Mouse (Mus musculus): Measurements from ENCODE around the gene Rnf43.

Rnf43 gene

DNA sequence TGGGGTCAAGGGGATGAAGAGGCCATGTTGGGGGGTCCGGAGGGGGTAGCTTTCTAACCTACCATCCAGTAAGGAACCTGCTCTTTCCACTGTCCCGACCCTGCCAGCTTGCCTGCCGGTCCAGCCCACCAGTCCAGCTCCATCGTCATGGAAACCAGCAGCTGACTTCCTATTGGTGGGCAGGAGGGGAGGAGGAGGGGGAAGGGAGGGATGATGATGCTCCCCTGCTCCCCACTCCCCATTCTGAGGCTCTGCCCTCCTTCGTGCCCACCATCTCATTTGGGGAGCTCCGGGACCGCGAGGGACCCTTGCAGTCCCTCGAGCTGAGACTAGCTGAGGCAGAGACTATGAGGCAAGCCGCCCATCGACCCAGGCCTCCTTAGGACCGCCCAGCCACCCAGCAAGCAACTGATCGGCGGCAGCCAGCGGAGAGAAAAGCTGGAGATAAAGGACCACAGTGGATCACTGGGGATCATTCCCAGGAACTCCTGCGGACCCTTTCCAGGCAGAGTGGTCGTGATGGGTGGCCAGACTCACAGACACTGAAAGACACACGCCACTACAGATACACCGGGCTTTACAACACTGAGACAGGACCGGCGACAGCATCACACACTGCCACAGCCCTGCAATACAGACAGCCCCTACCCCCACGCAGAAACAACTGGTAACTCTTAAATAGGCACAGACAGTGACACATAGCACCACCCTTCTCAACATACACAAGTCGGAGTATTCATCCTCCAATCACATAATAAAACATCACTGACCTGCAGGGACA lies 98.0 kb downstream of the Rnf43 start, which contains the start of gene Tspoap1:
Gene Tspoap1, plus strand, starts transcription at position 241 of the 781 bp plus-strand sequence.
- no peak for DNase-seq (ENCODE audit: low spot score)

DNA sequence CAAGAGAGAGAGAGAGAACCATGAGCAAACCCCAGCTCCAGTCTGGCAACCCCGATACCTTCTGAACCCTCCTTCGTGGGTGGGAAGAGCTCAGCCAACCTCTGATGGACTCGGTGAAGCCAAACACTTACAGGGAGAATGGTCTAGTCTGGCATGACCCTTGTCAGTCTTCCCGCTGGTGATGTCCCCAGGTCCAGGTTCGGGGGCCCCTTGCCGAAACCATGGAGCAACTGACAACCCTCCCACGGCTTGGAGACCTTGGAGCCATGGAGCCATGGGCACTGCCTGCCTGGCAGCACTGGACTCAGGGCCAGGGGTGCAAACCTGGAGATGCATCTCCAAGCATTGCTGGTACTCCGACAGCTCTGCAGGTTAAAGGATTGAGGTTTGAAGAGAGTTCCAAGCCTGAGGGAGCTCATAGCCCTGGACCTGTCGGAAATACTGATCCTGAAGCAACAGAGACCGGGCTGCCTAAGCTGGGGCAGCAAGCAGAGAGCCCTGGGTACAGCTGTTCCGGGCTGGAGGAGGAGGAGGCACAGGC lies 98.7 kb downstream of the Rnf43 start:
- no peak for DNase-seq (ENCODE audit: low spot score)

DNA sequence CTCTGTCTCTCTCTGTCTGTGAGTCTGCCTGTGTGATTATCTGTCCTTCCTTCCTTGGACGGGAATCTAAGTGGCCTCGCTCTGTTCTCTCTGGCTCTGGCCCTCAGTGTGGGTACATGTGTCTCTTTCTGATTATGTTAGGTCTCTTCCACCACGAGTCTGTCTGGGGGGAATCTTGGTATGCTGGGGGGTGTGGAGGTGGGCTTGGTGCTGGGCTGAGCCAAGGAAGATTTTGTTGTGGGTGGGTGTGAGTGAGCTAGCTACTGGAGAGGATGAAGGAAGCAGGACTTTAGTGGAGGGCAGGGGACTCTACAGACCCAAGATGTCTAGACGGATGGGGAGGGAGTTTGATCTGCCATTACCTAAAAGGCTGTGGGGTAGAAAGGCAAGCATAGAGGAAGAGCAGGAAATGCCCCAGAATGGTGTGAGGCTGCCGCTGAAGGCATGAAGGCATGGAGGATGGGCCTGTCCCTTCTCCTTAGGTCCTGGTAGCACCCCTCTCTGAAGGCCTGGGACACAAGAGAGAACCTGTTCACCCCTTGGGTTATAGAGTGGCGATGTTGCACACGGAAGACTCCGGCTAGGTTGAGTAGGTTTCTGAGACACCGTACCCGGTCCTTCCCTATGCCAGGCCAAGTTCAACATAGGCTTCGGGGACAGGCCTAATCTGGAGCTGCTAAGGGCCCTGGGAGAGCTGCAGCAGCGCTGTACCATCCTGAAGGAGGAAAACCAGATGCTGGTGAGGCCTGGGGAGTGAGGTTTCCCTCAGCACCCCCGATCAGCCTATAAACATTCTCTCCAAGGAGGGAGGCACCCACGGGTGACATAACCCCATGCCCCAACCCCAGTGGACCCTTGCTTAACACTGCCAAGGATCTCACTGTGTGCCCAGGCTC lies 99.5 kb downstream of the Rnf43 start:
- DNase-seq (ENCODE audit: low spot score) = no peak

DNA sequence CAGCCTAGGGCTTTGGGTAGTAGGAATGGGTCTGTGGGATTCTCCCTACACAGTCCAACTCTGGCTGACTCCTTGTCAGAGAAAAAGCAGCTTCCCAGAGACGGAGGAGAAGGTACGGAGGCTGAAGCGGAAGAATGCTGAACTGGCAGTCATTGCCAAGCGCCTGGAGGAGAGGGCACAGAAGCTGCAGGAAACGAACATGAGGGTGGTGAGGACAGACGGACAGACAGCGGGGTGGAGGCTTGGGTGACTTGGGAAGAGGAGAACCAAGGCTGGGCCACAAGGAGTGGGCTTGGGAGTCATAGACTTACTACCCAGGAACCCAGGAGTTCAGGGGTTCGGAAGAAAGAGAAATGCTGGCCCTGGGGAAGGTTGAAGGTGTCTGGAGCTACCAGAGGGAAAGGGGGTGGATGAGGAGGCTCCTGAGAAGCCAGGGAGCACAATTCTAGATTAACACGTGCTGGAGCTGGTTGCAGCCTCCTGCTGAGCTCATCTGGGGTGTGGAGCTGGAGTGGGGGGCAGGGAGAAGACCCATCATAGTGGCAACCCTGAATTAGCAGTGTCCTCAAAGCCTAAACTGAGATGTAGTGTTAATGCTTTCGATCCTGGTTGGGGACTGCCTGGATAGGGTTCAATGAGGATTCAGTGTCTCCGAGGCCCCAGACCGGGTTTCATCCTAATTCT lies 100.3 kb downstream of the Rnf43 start:
- DNase-seq (ENCODE audit: low spot score) = no peak

DNA sequence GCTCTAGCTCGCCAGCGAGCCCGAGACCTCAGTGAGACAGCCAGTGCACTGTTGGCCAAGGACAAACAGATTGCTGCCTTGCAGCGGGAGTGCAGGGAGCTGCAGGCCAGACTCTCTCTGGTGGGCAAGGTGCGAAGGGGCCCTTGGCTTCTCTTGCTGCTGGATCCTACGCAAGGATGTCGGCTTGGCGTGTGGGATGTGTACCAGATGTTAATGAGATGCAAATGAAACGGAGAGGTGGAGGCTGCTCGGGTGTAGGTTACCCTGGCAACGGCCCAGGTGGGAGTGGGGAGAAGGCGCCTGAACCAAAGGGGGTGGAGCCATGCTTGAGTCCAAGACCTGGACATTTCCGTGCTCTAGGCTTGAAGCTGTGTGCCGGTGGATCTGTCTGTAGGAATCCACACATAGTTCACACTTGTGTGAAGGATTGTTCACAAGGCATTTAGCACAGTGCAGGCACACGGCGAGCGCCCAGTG lies 101.0 kb downstream of the Rnf43 start:
- DNase-seq (ENCODE audit: low spot score) = no peak

DNA sequence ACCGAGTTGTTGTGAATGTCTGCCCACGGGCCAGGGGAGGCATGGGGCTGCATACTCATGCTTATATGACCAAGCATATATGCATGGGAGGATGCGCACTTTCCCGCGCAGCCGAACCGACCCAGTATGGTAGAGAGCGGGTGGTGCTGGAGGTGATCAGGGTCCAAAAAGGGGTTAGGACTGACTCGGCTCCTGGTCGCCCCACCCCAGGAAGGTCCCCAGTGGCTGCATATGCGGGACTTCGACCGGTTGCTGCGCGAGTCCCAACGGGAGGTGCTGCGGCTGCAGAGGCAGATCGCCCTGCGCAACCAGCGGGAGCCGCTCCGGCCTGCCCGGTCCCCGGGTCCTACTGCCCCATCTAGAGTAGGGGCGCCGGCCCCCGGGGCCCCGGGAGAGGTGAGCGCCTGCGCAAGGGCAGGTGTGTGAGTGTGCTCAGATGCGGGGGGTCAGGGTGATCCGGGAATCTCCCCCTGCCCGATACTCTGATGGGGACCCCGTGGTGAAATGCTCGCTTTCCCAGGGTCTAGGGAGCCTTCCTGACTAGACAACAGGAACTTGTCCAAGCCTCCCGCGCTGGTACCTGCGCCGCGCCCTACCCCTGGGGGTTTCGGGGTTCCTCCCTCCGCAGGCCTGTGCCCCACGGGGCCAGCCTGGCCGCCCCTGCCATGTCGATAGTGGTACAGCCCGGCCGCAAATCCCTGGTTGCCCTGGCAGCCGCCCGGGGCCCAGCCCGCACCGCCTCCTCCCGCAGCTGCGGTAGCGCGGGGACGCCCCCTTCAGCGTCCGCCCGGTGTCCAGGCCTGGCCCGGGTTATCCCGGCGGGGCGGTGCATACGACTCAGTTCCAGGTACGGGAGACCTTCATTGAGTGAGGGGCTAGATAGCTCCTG lies 101.7 kb downstream of the Rnf43 start:
- peak; percentile 22 for DNase-seq (ENCODE audit: low spot score)

DNA sequence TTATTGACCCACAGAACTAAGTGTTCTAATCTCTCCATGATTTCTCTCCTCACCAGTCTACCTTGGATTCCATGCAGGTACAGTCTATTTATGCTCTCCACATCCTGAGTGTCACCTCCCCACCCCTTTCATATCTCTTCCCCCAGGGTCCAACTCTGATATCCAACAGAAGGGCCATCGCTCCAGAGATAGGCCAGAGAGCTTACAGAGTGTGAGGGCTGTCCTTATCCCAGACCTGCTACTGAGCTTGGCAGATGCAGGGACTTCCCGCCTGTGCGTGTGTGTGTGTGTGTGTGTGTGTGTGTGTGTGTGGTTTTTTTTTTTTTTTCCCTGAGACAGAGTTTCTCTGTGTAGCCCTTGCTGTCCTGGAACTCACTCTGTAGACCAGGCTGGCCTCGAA lies 106.2 kb downstream of the Rnf43 start:
- DNase-seq (ENCODE audit: low spot score) = no peak

DNA sequence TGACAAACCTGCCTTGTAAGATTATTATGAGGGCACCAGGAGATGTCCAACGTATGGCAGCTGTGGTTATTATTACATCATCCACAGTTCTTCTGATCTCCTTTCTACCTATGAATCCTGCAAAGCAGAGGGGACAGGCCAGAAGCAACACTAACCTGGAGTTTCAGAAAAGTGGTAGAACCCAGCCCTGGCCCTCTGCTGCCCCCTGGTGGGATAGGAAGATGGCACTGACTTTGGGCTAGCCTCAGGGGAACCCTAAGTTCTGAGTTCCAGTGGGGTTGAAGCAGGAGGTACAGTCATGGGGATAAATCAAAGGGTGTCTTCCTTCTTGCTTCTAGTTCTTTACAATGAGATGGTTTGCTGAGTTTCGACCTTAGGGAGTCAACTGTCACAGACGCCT lies 108.5 kb downstream of the Rnf43 start:
- DNase-seq (ENCODE audit: low spot score) = peak; percentile 88

DNA sequence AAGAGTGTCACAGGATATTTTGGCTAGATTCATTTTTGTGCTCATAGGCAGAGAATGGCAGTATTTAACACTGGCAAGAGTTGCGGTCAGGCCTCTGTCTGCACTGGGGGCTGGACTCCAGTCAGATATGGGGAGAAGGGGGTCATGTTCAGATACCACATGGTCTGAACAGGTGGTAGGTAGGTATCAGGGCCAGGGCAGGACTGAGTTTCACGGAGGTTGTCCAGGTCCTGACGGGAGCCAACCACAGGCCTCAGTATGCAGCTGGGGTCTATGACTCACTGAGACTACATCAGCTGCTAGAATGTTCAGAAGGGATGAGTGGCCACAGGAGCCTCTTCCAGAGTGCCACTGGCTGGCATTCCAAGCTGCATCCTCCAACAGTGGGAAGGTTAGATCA lies 109.8 kb downstream of the Rnf43 start:
- DNase-seq (ENCODE audit: low spot score) = no peak

DNA sequence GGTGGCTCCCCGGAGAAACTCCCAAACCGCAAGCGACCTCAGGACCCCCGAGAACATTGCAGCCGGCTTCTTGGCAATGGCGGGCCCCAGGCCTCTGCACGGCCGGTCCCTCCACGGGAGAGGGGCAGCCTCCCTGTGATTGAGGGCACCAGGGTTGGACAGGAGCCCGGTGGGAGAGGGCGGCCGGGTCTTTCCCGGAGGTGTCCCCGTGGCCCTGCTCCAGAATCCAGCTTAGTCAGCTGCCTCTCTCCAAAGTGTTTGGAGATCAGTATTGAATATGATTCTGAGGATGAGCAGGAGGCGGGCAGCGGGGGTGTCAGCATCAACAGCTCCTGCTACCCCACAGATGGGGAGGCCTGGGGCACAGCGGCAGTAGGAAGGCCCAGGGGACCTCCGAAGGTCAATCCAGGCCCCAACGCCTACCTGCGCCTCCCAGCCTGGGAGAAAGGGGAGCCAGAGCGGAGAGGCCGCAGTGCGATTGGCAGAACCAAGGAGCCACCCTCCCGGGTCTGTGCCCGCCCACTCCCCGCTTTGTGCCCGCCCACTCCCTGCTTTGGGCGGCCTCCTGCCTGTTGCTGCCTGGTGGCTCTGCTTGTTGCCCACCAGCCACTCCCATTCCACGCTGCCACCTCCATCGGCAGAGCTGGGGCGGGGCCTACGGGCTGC lies 115.7 kb downstream of the Rnf43 start:
- DNase-seq (ENCODE audit: low spot score) = peak; percentile 57

DNA sequence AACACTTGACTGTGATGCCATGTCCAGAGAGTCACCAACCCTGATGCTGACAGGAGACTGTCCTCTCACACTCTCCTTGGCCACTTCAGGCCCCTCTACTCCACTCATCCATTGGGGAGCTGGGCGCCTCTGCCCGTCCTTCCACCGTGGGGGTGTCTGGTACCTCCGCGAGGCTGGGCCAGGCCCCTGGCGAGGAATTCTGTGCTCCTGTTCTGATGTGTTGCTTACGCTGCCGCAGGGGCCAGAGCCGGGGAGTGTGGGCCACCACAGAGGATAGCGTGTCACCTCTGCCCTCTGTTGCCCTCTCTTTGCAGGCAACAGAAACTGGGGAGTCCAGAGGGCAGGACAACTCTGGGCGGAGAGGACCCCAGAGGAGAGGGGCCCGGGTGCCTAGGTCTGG lies 116.4 kb downstream of the Rnf43 start:
- no peak for DNase-seq (ENCODE audit: low spot score)

DNA sequence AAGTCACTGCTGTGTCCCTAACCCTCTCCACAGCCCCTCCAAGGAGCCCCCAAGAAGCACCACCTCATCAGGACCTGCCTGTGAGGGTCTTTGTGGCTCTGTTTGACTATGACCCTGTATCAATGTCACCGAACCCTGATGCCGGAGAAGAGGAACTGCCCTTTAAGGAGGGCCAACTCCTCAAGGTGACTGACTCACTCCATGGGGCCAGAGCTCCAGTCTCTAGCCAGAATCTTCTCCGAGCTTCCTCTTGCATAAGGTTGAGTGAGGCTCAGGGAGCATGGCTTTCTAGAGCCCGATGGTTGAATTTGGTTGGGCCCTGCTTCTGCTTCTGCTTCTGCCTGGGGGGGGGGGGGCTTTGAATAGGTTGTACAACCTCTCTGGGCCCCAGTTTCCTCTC lies 116.9 kb downstream of the Rnf43 start:
- no peak for DNase-seq (ENCODE audit: low spot score)

DNA sequence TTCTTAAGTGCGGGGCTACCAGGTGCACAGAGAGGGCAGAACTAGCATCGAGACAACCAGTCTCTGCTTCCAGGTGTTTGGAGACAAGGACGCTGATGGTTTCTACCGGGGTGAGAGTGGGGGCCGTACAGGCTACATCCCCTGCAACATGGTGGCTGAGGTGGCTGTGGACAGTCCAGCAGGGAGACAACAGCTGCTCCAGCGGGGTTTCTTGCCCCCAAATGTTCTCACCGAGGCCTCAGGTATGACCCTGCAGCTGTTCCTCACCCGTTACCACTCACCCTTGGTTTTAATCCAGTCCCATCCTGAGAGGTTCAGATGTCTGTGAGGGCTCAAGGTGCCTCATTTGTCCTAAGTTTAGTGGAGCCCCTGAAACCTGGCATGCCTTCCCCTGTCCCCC lies 117.6 kb downstream of the Rnf43 start:
- no peak for DNase-seq (ENCODE audit: low spot score)
